Mouse (Mus musculus): ENCODE measurements around the gene Spock1. TPM values are rescaled to one million over a fixed set of nuclear protein-coding genes. Genes with fewer than 3 reads are reported as not detected.

Spock1 gene
- polyA plus RNA-seq, 1 experiment from 2014 or later: 1.7 TPM

DNA sequence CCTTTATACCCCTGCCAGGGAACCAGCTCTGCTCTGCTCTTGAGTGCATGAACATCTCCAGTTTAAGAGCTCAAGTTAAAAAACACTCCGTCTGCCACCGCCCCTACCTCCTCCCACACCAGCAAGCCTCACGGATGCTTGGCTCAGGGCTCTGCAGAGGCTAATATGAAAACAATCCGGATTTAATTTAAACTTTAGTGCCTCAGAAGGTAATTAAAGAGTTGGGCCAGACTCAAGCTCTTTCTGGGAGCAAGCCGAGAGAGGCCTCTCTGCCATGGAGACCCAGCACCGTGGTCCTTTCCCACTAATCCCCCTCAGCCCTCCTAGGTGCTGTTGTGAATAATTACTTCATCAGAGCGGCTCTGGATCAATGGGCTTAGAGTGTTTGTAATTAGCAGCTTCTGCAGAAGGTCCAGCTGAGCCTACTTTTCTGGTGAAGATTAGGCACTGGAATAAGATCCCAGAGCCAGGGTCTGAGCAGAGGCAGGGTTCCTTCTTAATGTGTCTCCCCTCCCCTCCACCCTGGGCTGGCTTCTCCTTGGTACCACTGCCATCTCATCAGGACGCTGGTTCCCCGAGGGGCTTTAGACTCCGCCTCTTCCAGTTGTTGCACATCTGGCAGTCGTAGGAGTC, 457.8 kb downstream of the Spock1 start:
- no peak overlapping the region for H3K27ac ChIP-seq (ENCODE audit: low read length)
- H3K27me3 ChIP-seq (replicated peaks; ENCODE audit: control insufficient read depth, insufficient read depth, low read length): no peaks in the 10 kb centered on the region
- H3K4me2 ChIP-seq (ENCODE audit: low read depth, low read length): no peak overlapping the region
- H3K9me3 ChIP-seq (ENCODE audit: control insufficient read depth, low read length): no peaks in the 10 kb centered on the region
- H3K36me3 ChIP-seq (ENCODE audit: control insufficient read depth, insufficient read depth, low read length): no peaks in the 10 kb centered on the region
- no peak for ATAC-seq
- H3K4me1 ChIP-seq (ENCODE audit: control insufficient read depth, insufficient read depth, low read length): no peaks in the 10 kb centered on the region
- 41% methylated on average over 11 of the region's 11 CpGs for WGBS
- H3K4me3 ChIP-seq (ENCODE audit: low read length): no peak overlapping the region
- H3K9ac ChIP-seq (ENCODE audit: low read depth, low read length): no peak overlapping the region

DNA sequence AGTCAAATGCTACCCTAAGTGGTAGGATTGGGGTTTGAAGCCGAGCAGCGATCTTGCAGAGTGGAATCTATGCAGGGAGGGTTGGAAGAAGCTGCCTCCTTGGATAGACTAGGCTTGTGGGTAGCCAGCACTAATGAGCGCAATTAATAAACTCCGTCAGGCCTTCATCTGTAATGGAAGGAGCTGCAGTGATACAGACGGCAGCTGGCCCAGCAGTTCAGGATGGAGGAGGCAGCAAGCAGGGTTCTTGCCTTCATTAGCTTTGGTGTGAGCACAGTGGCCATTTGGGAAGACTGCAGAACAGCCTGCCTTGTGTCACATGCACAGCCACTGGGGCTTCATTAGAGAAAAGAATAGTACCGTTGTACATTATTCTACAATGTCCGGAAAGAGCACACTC, 459.2 kb downstream of the Spock1 start:
- Histone ChIP-seq H3K27me3 (replicated peaks; ENCODE audit: control insufficient read depth, insufficient read depth, low read length) (no peaks in the 10 kb centered on the region), H3K36me3 (ENCODE audit: control insufficient read depth, insufficient read depth, low read length) (no peaks in the 10 kb centered on the region), H3K4me2 (ENCODE audit: low read depth, low read length) (no peak overlapping the region), H3K4me3 (ENCODE audit: low read length) (no peak overlapping the region), H3K9me3 (ENCODE audit: control insufficient read depth, low read length) (no peaks in the 10 kb centered on the region), H3K27ac (ENCODE audit: low read length) (no peak overlapping the region), H3K9ac (ENCODE audit: low read depth, low read length) (no peak overlapping the region), H3K4me1 (ENCODE audit: control insufficient read depth, insufficient read depth, low read length) (no peaks in the 10 kb centered on the region)
- 83% methylated on average over 7 of the region's 7 CpGs for WGBS
- no peak for ATAC-seq

DNA sequence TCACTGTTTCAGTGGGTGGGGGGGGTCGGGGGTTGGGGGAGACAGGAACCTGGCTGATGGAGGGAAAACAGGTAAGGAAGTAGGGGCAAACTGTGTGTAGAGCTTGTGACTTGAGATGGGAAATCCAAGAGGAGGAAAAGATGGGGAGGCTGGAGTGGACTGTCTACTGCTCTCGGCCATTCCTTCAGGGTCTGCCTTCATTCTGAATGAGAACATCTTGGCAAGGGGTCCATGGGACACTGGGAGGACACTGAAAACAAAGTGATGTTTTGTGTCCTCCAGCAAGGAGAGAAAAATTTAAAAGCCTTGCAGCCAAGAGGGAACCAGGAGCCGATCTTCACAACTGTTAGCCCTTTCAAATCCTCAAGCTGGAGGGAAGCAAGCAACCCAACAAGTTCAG, 463.2 kb downstream of the Spock1 start:
- ATAC-seq: no peak
- Histone ChIP-seq H3K27me3 (replicated peaks; ENCODE audit: control insufficient read depth, insufficient read depth, low read length) (no peaks in the 10 kb centered on the region), H3K4me3 (ENCODE audit: low read length) (no peak overlapping the region), H3K9me3 (ENCODE audit: control insufficient read depth, low read length) (no peaks in the 10 kb centered on the region), H3K27ac (ENCODE audit: low read length) (no peak overlapping the region), H3K36me3 (ENCODE audit: control insufficient read depth, insufficient read depth, low read length) (no peaks in the 10 kb centered on the region), H3K9ac (ENCODE audit: low read depth, low read length) (no peak overlapping the region), H3K4me2 (ENCODE audit: low read depth, low read length) (no peak overlapping the region), H3K4me1 (ENCODE audit: control insufficient read depth, insufficient read depth, low read length) (no peaks in the 10 kb centered on the region)
- WGBS: 79% methylated on average over 3 of the region's 3 CpGs

DNA sequence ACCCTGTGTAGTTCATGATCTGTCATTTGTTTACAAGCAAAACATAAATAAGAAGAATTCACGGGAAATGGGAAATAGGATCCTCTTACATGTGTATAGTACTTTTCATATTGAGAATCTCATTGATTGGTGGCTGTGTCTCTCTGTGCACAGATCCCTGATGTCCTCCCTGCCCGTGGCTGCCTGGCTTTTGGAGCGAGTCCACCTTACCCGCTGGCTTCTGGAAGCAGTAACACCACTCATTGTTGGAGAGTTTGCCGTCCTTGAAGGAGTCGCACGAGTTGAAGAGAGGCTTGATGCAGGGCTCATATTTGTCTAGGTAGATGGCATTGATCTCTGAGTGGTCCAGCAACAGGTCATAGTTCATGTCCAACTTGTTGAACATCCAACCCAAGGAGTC, 468.0 kb downstream of the Spock1 start:
- no peak overlapping the region for H3K9ac ChIP-seq (ENCODE audit: low read depth, low read length)
- H3K4me1 ChIP-seq (ENCODE audit: control insufficient read depth, insufficient read depth, low read length): no peaks in the 10 kb centered on the region
- no peaks in the 10 kb centered on the region for H3K36me3 ChIP-seq (ENCODE audit: control insufficient read depth, insufficient read depth, low read length)
- H3K9me3 ChIP-seq (ENCODE audit: control insufficient read depth, low read length): no peaks in the 10 kb centered on the region
- no peaks in the 10 kb centered on the region for H3K27me3 ChIP-seq (replicated peaks; ENCODE audit: control insufficient read depth, insufficient read depth, low read length)
- WGBS: 80% methylated on average over 7 of the region's 7 CpGs
- no peak overlapping the region for H3K27ac ChIP-seq (ENCODE audit: low read length)
- H3K4me3 ChIP-seq (ENCODE audit: low read length): no peak overlapping the region
- ATAC-seq: no peak
- H3K4me2 ChIP-seq (ENCODE audit: low read depth, low read length): no peak overlapping the region

DNA sequence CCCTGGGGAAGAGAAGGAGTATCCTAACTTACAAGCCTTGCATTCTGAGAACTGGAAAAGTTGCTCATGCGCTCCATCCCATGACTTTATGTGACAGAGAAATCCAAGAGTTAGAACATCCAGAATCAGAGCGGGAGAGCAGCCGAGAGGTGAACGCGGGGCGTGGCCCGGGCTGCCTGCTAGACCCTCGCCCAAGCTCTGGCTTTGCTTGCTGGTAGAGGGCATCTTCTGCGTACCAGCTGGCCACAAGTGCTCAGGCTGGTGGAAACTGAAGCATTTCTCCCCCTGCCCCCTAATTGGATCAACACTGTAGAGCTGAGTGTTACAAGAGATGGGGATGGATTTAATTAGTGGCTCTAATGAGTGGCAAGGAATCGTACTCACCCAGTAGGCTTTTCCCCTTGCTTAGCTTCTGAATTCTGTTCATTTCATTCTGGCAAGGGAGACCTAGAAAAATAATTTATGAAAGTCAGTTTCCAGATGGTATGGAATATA, 472.4 kb downstream of the Spock1 start:
- peaks cover 6% of the 10 kb centered on the region; the same call in 1 of the 2 replicates for H3K9me3 ChIP-seq (ENCODE audit: control insufficient read depth, low read length)
- no peaks in the 10 kb centered on the region for H3K27me3 ChIP-seq (replicated peaks; ENCODE audit: control insufficient read depth, insufficient read depth, low read length)
- ATAC-seq: no peak
- no peak overlapping the region for H3K4me2 ChIP-seq (ENCODE audit: low read depth, low read length)
- H3K4me1 ChIP-seq (ENCODE audit: control insufficient read depth, insufficient read depth, low read length): no peaks in the 10 kb centered on the region
- no peak overlapping the region for H3K9ac ChIP-seq (ENCODE audit: low read depth, low read length)
- no peaks in the 10 kb centered on the region for H3K36me3 ChIP-seq (ENCODE audit: control insufficient read depth, insufficient read depth, low read length)
- H3K4me3 ChIP-seq (ENCODE audit: low read length): no peak overlapping the region
- WGBS: 93% methylated on average over 10 of the region's 10 CpGs
- no peak overlapping the region for H3K27ac ChIP-seq (ENCODE audit: low read length)

DNA sequence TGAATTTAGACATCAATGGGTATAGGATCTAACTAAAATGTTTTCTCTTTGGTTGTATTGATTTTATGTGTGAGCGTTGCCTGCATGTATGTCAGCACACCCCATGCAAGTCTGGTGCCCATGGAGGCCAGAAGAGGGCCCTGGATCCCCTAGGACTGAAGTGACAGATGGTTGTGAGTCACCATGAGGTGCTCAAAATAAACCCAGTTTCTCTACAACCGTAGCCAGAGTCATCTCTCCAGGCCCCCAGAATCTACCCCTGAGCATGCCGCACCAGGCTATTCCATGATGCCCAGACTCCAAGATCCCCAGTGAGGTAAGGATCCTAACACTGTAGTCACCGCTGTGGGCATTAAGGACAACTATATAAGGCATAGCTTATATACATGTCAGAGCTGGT, 474.3 kb downstream of the Spock1 start:
- Histone ChIP-seq H3K9ac (ENCODE audit: low read depth, low read length) (no peak overlapping the region), H3K9me3 (ENCODE audit: control insufficient read depth, low read length) (peaks cover 6% of the 10 kb centered on the region; the same call in 1 of the 2 replicates)
- 97% methylated on average over 4 of the region's 4 CpGs for WGBS

DNA sequence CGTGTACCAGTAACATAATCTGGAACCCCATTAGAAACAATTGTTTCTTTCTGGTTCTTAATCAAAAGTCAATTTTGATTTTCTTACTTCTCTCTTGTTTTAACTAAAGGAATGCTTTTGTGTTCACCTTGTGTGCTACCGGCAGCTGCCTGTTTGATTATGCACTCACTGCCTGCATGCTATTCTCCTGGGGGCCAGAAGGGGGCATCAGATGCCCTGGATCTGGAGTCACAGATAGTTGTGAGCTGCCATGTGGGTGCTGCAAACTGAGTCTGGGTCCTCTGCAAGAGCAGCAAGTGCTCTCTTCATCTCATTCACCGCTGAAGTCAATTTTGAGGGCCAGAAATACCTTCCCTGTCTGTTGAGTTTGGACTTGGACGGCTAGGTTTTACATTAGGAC, 476.3 kb downstream of the Spock1 start:
- Histone ChIP-seq H3K27ac (ENCODE audit: low read length) (no peak overlapping the region), H3K4me2 (ENCODE audit: low read depth, low read length) (no peak overlapping the region), H3K27me3 (replicated peaks; ENCODE audit: control insufficient read depth, insufficient read depth, low read length) (no peaks in the 10 kb centered on the region), H3K36me3 (ENCODE audit: control insufficient read depth, insufficient read depth, low read length) (no peaks in the 10 kb centered on the region), H3K4me3 (ENCODE audit: low read length) (no peak overlapping the region), H3K4me1 (ENCODE audit: control insufficient read depth, insufficient read depth, low read length) (no peaks in the 10 kb centered on the region), H3K9ac (ENCODE audit: low read depth, low read length) (no peak overlapping the region), H3K9me3 (ENCODE audit: control insufficient read depth, low read length) (peaks cover 6% of the 10 kb centered on the region; the same call in 1 of the 2 replicates)
- WGBS: 89% methylated on average over 4 of the region's 4 CpGs
- ATAC-seq: no peak

More for the DNA sequence above, 474.3 kb downstream of the Spock1 start:
- ATAC-seq: no peak
- no peaks in the 10 kb centered on the region for H3K36me3 ChIP-seq (ENCODE audit: control insufficient read depth, insufficient read depth, low read length)
- no peak overlapping the region for H3K4me3 ChIP-seq (ENCODE audit: low read length)
- no peaks in the 10 kb centered on the region for H3K27me3 ChIP-seq (replicated peaks; ENCODE audit: control insufficient read depth, insufficient read depth, low read length)
- H3K4me2 ChIP-seq (ENCODE audit: low read depth, low read length): no peak overlapping the region
- H3K4me1 ChIP-seq (ENCODE audit: control insufficient read depth, insufficient read depth, low read length): no peaks in the 10 kb centered on the region
- no peak overlapping the region for H3K27ac ChIP-seq (ENCODE audit: low read length)

DNA sequence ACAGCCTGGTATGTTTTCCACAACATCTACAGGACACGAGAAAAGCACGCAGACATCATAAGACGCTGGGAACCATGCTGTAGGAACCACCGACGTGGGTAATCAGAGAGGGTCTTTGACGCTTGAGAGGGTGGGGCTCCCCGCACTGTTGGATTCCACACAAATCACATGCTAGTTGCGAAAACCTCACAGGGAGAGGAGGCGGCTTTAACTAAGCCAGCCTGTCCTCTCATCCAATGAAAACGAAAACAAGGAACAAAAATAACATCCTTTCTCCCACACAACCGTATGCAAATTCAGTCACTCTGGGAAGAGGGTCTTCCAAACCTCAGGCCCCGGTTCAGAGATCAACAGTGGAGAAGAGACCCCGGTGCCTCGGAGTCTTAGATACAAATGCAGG, 479.3 kb downstream of the Spock1 start:
- Histone ChIP-seq H3K4me3 (ENCODE audit: low read length) (no peak overlapping the region), H3K9me3 (ENCODE audit: control insufficient read depth, low read length) (peaks cover 6% of the 10 kb centered on the region; the same call in 1 of the 2 replicates), H3K4me2 (ENCODE audit: low read depth, low read length) (no peak overlapping the region), H3K4me1 (ENCODE audit: control insufficient read depth, insufficient read depth, low read length) (no peaks in the 10 kb centered on the region), H3K27ac (ENCODE audit: low read length) (no peak overlapping the region), H3K27me3 (replicated peaks; ENCODE audit: control insufficient read depth, insufficient read depth, low read length) (no peaks in the 10 kb centered on the region), H3K9ac (ENCODE audit: low read depth, low read length) (no peak overlapping the region), H3K36me3 (ENCODE audit: control insufficient read depth, insufficient read depth, low read length) (no peaks in the 10 kb centered on the region)
- ATAC-seq: no peak
- WGBS: 79% methylated on average over 14 of the region's 14 CpGs

DNA sequence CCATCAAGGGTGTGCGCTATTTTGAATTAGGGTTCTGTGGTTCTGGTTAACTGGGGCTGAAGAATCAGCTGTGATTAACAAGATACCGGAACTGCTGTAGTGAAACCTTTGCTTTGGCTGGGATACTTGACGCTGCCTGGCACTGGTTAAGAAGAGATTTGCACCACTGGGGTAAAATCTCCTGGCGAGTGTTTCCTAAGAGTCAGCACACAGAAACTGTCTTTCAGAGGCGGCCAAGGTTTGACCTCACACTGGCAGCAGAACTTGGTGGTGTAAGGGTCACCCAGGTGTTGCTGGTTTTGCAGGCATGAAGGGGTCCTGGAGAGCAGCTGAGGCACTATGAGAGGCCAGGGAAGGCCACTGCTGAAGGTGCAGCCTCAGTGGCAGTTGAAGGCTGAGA, 489.4 kb downstream of the Spock1 start:
- Histone ChIP-seq H3K4me3 (ENCODE audit: low read length) (no peak overlapping the region), H3K9me3 (ENCODE audit: control insufficient read depth, low read length) (no peaks in the 10 kb centered on the region), H3K27me3 (replicated peaks; ENCODE audit: control insufficient read depth, insufficient read depth, low read length) (no peaks in the 10 kb centered on the region), H3K36me3 (ENCODE audit: control insufficient read depth, insufficient read depth, low read length) (no peaks in the 10 kb centered on the region), H3K27ac (ENCODE audit: low read length) (no peak overlapping the region), H3K4me1 (ENCODE audit: control insufficient read depth, insufficient read depth, low read length) (no peaks in the 10 kb centered on the region), H3K9ac (ENCODE audit: low read depth, low read length) (no peak overlapping the region), H3K4me2 (ENCODE audit: low read depth, low read length) (no peak overlapping the region)
- ATAC-seq: no peak
- WGBS: 87% methylated on average over 5 of the region's 5 CpGs

DNA sequence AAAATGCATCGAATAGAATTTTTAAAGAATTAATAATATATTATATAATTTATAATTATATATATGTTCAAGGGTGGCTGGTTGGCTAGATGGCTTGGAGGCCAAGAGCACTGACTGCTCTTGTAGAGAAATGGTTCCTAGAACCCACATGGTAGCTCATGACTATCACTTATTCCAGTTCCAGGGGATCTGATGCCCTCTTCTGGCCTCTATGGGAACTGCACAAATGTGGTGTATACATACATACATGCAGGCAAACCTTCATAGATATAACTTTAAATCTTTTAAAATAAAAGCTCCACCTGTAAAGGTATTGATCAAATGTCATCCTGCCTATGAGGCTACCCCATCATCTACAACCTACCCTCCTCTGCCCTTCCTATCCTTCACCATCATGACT, 493.4 kb downstream of the Spock1 start:
- no peaks in the 10 kb centered on the region for H3K36me3 ChIP-seq (ENCODE audit: control insufficient read depth, insufficient read depth, low read length)
- H3K4me2 ChIP-seq (ENCODE audit: low read depth, low read length): no peak overlapping the region
- H3K9ac ChIP-seq (ENCODE audit: low read depth, low read length): no peak overlapping the region
- no peaks in the 10 kb centered on the region for H3K9me3 ChIP-seq (ENCODE audit: control insufficient read depth, low read length)
- no peak for ATAC-seq
- no peaks in the 10 kb centered on the region for H3K4me1 ChIP-seq (ENCODE audit: control insufficient read depth, insufficient read depth, low read length)
- no peak overlapping the region for H3K4me3 ChIP-seq (ENCODE audit: low read length)
- H3K27ac ChIP-seq (ENCODE audit: low read length): no peak overlapping the region
- 92% methylated on average over 1 of the region's 1 CpGs for WGBS
- H3K27me3 ChIP-seq (replicated peaks; ENCODE audit: control insufficient read depth, insufficient read depth, low read length): no peaks in the 10 kb centered on the region
